Mouse (Mus musculus): ENCODE data around the gene Mthfd1l.

DNA sequence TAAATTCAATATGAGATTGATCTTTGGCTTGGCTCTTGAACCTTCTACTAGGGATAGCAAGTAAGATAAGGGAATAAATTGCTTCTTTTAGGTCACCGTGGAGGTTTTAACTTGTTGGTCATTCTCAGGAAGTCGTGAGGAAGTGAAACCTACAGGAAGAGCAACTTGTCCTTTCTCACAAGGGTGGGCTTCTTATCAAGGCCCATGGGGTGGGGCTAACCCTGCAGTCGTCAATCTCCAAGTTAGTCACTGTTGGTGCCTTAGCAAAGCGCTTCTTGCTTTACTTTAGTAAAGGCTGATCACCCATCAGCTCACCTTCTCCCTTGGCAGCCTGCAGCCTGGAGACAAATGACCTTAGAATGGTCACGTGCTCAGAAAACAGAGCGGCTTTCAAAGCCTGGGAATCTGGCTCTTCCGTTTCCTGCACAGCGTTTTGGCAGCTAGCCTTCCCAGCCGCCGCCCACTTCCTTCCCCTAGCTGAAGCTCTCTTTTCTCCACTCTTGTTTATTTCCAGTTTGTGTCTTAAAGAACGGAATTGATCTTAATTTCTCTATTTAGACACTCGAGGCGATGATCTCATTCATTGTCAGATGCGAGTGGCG lies 106.8 kb downstream of the Mthfd1l start:
- no peak for TF ChIP-seq CTCF (conservative IDR thresholded peaks at IDR 0.05; ENCODE audit: low read length)
- no peak for TF ChIP-seq POU5F1 (IDR thresholded peaks at IDR 0.05; ENCODE audit: borderline replicate concordance, low read length)
- TF ChIP-seq NANOG (IDR thresholded peaks at IDR 0.05; ENCODE audit: borderline replicate concordance, low read length), result 0 out of 2 replicates have a peak, but pooled peaks have one; percentile 18
